13 mouse cellular contexts compared by ENCODE assay signal in genomic region chr6:147329201-147329600, GRCm38 (mm10).
DNase-seq lines count a peak whose midpoint lies in the region; ATAC-seq and TF ChIP-seq lines count a peak whose summit lies in the region.
"Had no signal": no experiment of that assay in that cellular context is flagged by ENCODE, and none has a peak within 500 bp of the region (broad histone marks: within the 10 kb centered on the region; RNA-seq: fewer than 3 reads in every experiment).

No protein-coding gene starts in this region.

- TF ChIP-seq CTCF in brain, embryonic 14.5 days (IDR thresholded peaks at IDR 0.05; ENCODE audit: borderline replicate concordance, extremely low read depth, insufficient read depth, insufficient read length) = no peak
- TF ChIP-seq CTCF in forebrain, postnatal 0 days (IDR thresholded peaks at IDR 0.05; ENCODE audit: low read depth) = no peak

- no peak overlapping the region for H3K4me2 ChIP-seq in forebrain, postnatal 0 days (ENCODE audit: low read depth)
- H3K4me2 ChIP-seq in midbrain, embryonic 16.5 days (ENCODE audit: low read length) = no peak overlapping the region
- H3K4me2 ChIP-seq: heart, embryonic 15.5 days; hindbrain, embryonic 13.5 days; liver, embryonic 11.5 days; midbrain, embryonic 12.5 days had no signal

- peak; percentile 82 for ATAC-seq in forebrain, postnatal 0 days
- no peak for ATAC-seq in erythroid progenitor cell, adult 5-6 weeks (replicated peaks; ENCODE audit: low FRiP score, poor library complexity, severe bottlenecking)
- ATAC-seq in midbrain, embryonic 16.5 days = no peak

- H3K27me3 ChIP-seq in forebrain, postnatal 0 days (ENCODE audit: insufficient read depth, low read length) = no peaks in the 10 kb centered on the region
- no peaks in the 10 kb centered on the region for H3K27me3 ChIP-seq in midbrain, embryonic 16.5 days (ENCODE audit: control insufficient read depth, insufficient read depth, low read depth, low read length)
- H3K27me3 ChIP-seq: heart, embryonic 15.5 days; hindbrain, embryonic 13.5 days; midbrain, embryonic 12.5 days had no signal

- no peak overlapping the region; the same call in 1 of the 2 replicates for H3K27ac ChIP-seq in forebrain, postnatal 0 days (ENCODE audit: low read depth, low read length)
- H3K27ac ChIP-seq in midbrain, embryonic 16.5 days (ENCODE audit: low read length) = no peak overlapping the region
- H3K27ac ChIP-seq: heart, embryonic 15.5 days; hindbrain, embryonic 13.5 days; midbrain, embryonic 12.5 days had no signal

- H3K4me1 ChIP-seq in forebrain, postnatal 0 days (ENCODE audit: insufficient read depth) = 0 out of 2 replicates have a peak, but pooled peaks cover 7% of the 10 kb centered on the region
- H3K4me1 ChIP-seq in midbrain, embryonic 16.5 days (ENCODE audit: control insufficient read depth, insufficient read depth, low read length) = no peaks in the 10 kb centered on the region
- H3K4me1 ChIP-seq: heart, embryonic 15.5 days; hindbrain, embryonic 13.5 days; midbrain, embryonic 12.5 days had no signal

- 32% methylated on average over 5 of the region's 5 CpGs for WGBS in forebrain, postnatal 0 days
- WGBS in midbrain, embryonic 16.5 days = 68% methylated on average over 5 of the region's 5 CpGs

- TF ChIP-seq POLR2A in brain, embryonic 14.5 days (IDR thresholded peaks at IDR 0.05; ENCODE audit: borderline replicate concordance, extremely low read depth, insufficient read depth, insufficient read length, poor library complexity, severe bottlenecking) = no peak

- H3K36me3 ChIP-seq in forebrain, postnatal 0 days (ENCODE audit: insufficient read depth) = no peaks in the 10 kb centered on the region
- H3K36me3 ChIP-seq in midbrain, embryonic 16.5 days (ENCODE audit: control insufficient read depth, insufficient read depth, low read length) = no peaks in the 10 kb centered on the region
- H3K36me3 ChIP-seq: heart, embryonic 15.5 days; hindbrain, embryonic 13.5 days; midbrain, embryonic 12.5 days had no signal

- no peak overlapping the region for H3K4me3 ChIP-seq in forebrain, postnatal 0 days (ENCODE audit: low read depth, low read length)
- H3K4me3 ChIP-seq in midbrain, embryonic 16.5 days (ENCODE audit: low read depth, low read length) = no peak overlapping the region
- H3K4me3 ChIP-seq: heart, embryonic 15.5 days; hindbrain, embryonic 13.5 days; midbrain, embryonic 12.5 days had no signal

- H3K9ac ChIP-seq in forebrain, postnatal 0 days = no peak overlapping the region
- no peak overlapping the region for H3K9ac ChIP-seq in midbrain, embryonic 16.5 days (ENCODE audit: low read depth, low read length)
- H3K9ac ChIP-seq: heart, embryonic 15.5 days; hindbrain, embryonic 13.5 days; midbrain, embryonic 12.5 days had no signal

- DNase-seq in brain, embryonic 14.5 days (ENCODE audit: low read depth) = peak; percentile 54
- peak; percentile 74 for DNase-seq in forebrain, postnatal 0 days
- DNase-seq in layer of hippocampus, adult 9-11 months = peak; percentile 87
- DNase-seq in retina, postnatal 7 days (ENCODE audit: low read depth, low spot score) = peak; percentile 3
- no peak for DNase-seq in gastrocnemius, postnatal 25 days
- DNase-seq: kidney, adult 2 months; thymus, postnatal 36 days had no signal

- H3K9me3 ChIP-seq in forebrain, postnatal 0 days (ENCODE audit: low read length) = no peaks in the 10 kb centered on the region
- H3K9me3 ChIP-seq in midbrain, embryonic 16.5 days (replicated peaks; ENCODE audit: control insufficient read depth, low read length, poor library complexity, severe bottlenecking) = no peaks in the 10 kb centered on the region
- H3K9me3 ChIP-seq: heart, embryonic 15.5 days; hindbrain, embryonic 13.5 days; midbrain, embryonic 12.5 days had no signal
